Mouse (Mus musculus) liver, embryonic 15.5 days (tissue): ENCODE data around the gene Brox. TPM values are rescaled to one million over a fixed set of nuclear protein-coding genes. Genes with fewer than 3 reads are reported as not detected.
"Not testable (repeated sequence)": the region's sequence is repeated elsewhere in the genome, so short reads cannot be mapped to it uniquely, and the experiment has no call there.

Experiments used
- ATAC-seq: fragments of 200-750 bp; cut with Nextera tagmentation; 2 replicates; pipeline ENCODE4 v1.8.0; 2017; ENCODE audit warnings: moderate number of reproducible peaks, mild to moderate bottlenecking, moderate library complexity; ENCODE audit not compliant: insufficient read depth
- H3K27ac ChIP-seq: fragments of 300-500 bp; sonication (generic); replicated peaks from 2 replicates; pipeline ENCODE4 v1.5.1; 2015; ENCODE audit warnings: mild to moderate bottlenecking, inconsistent platforms
- H3K27me3 ChIP-seq: fragments of 300-500 bp; sonication (generic); 2 replicates; pipeline ENCODE4 v1.6.1; 2015; ENCODE audit warnings: mild to moderate bottlenecking, inconsistent platforms
- H3K36me3 ChIP-seq: fragments of 300-500 bp; sonication (generic); replicated peaks from 2 replicates; pipeline ENCODE4 v1.6.1; 2015; ENCODE audit warnings: moderate library complexity, mild to moderate bottlenecking, inconsistent platforms
- H3K4me1 ChIP-seq: fragments of 300-500 bp; sonication (generic); replicated peaks from 2 replicates; pipeline ENCODE4 v1.6.1; 2015; ENCODE audit warnings: inconsistent platforms
- H3K4me2 ChIP-seq: fragments of 300-500 bp; sonication (generic); 2 replicates; pipeline ENCODE4 v1.6.1; 2015; ENCODE audit warnings: moderate library complexity, mild to moderate bottlenecking, inconsistent platforms
- H3K4me3 ChIP-seq: fragments of 300-500 bp; sonication (generic); replicated peaks from 2 replicates; pipeline ENCODE4 v1.5.1; 2015; ENCODE audit warnings: mild to moderate bottlenecking, inconsistent platforms
- H3K9ac ChIP-seq: fragments of 300-500 bp; sonication (generic); 2 replicates; pipeline ENCODE4 v1.6.1; 2015; ENCODE audit warnings: moderate library complexity, mild to moderate bottlenecking, inconsistent platforms
- H3K9me3 ChIP-seq: fragments of 300-500 bp; sonication (generic); replicated peaks from 2 replicates; pipeline ENCODE4 v1.6.1; 2016; ENCODE audit warnings: inconsistent platforms
- WGBS: fragments of 180-500 bp; shearing (Covaris S2); methylation state at CpG from one replicate; pipeline ENCODE4 v1.1.7; 2015; ENCODE audit warnings: mixed read lengths; ENCODE audit not compliant: insufficient replicate concordance; 5-methylcytosine and 5-hydroxymethylcytosine counted together
- polyA plus RNA-seq: library from polyadenylated mRNA; unstranded; fragments of >200 nt; fragmentation: Nextera tagmentation; extraction: Ambion mirVana; gene quantifications from 2 replicates; pipeline ENCODE4 v1.2.1, GENCODE M21; 2015

Brox gene
- polyA plus RNA-seq, 1 experiment from 2014 or later: 18.5 TPM

DNA sequence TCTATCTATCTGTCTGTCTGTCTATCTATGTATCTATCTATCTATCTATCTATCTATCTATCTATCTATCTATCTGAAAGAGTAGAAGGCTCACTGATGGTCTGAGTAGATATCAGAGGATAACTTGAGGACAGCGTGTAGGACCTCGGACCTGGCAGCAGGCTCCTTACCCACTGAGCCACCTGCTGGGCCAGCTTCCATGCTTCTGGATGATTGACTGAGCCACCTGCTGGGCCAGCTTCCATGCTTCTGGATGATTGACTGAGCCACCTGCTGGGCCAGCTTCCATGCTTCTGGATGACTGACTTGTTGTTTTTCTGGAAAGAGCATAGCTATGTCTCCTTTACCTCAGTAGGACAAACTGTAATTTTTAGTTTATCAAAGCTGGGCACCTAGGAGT lies 12.5 kb upstream of the Brox start:
- not testable (repeated sequence) for H3K9me3 ChIP-seq, H3K9ac ChIP-seq

DNA sequence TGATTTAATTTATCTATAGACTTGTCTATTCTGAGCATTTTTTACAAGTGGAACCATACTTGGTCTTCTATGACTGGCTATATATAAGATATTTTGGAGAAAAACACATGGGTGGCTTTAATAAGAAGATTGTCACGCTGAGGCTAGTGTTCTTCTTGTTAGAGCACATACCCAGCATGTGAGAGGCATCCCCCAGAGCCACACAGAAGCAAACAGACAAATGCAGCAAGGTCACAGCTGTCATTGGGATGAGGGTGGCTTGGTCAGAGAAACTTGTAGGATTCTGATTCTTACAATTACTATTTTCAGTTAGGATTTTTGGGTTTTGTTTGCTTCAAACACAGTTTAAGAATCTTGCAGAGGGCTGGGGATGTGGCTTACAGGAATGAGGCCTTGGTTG lies 11.4 kb upstream of the Brox start:
- 73% methylated on average over 1 of the region's 1 CpGs for WGBS
- H3K27ac ChIP-seq: no peak overlapping the region

More for the DNA sequence above, 12.5 kb upstream of the Brox start:
- WGBS: 91% methylated on average over 2 of the region's 2 CpGs
- H3K36me3 ChIP-seq: peaks cover 47% of the 10 kb centered on the region
- not testable (repeated sequence) for ATAC-seq, H3K4me3 ChIP-seq, H3K4me1 ChIP-seq, H3K27ac ChIP-seq, H3K27me3 ChIP-seq, H3K4me2 ChIP-seq

DNA sequence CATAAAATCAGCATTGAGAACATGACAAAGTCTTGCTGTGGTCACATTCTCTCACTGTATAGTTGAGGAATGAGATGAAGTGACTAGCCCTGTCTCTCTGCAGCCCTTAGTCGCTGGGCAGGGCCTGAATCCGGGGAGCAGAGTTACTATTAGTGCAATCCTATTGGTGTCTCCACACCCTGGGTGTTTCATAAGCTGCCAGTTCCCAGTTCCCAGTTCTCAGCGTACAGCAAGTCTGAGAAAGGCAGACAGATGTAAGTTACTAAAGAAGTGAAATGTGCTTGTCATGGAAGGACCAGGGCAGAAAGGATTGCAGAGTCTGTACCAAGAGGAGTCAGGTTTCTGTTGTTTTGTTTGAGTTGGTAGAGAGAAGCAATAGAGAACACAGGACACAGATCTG lies 10.5 kb upstream of the Brox start:
- Histone ChIP-seq H3K27me3 (no peaks in the 10 kb centered on the region), H3K4me1 (no peaks in the 10 kb centered on the region), H3K4me2 (no peak overlapping the region), H3K36me3 (peaks cover 32% of the 10 kb centered on the region), H3K9me3 (no peaks in the 10 kb centered on the region), H3K27ac (no peak overlapping the region), H3K9ac (no peak overlapping the region), H3K4me3 (no peak overlapping the region)
- ATAC-seq: no peak
- WGBS: 72% methylated on average over 3 of the region's 3 CpGs

More for the DNA sequence above, 11.4 kb upstream of the Brox start:
- H3K4me3 ChIP-seq: no peak overlapping the region
- H3K36me3 ChIP-seq: peaks cover 38% of the 10 kb centered on the region
- H3K27me3 ChIP-seq: no peaks in the 10 kb centered on the region
- no peak overlapping the region for H3K4me2 ChIP-seq
- no peak overlapping the region for H3K9ac ChIP-seq
- H3K9me3 ChIP-seq: no peaks in the 10 kb centered on the region
- no peaks in the 10 kb centered on the region for H3K4me1 ChIP-seq
- no peak for ATAC-seq

DNA sequence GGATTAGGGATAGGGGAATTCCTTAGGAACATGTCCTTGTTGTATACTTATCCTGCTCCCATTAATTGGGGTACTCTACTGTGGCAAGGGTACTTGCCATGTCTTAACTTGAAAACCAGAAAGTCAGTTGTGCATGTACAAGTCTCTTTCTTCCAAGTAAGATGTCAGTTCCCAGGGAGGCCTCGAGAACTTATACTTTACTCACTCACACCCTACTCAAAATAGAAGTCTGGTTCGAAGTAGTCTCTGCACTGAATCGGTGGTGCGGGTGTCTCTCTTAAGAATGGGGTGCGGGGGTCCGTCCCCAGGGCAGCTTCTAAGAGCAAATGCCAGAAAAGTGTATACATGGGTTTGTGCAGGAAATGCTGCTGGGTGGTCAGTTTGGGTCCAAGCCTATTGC lies 2.1 kb upstream of the Brox start:
- H3K36me3 ChIP-seq: no peaks in the 10 kb centered on the region
- H3K9me3 ChIP-seq: no peaks in the 10 kb centered on the region
- H3K9ac ChIP-seq: no peak overlapping the region
- 75% methylated on average over 6 of the region's 6 CpGs for WGBS
- no peak overlapping the region for H3K27ac ChIP-seq
- H3K27me3 ChIP-seq: no peaks in the 10 kb centered on the region
- no peak overlapping the region for H3K4me2 ChIP-seq
- no peaks in the 10 kb centered on the region for H3K4me1 ChIP-seq
- H3K4me3 ChIP-seq: no peak overlapping the region
- no peak for ATAC-seq

DNA sequence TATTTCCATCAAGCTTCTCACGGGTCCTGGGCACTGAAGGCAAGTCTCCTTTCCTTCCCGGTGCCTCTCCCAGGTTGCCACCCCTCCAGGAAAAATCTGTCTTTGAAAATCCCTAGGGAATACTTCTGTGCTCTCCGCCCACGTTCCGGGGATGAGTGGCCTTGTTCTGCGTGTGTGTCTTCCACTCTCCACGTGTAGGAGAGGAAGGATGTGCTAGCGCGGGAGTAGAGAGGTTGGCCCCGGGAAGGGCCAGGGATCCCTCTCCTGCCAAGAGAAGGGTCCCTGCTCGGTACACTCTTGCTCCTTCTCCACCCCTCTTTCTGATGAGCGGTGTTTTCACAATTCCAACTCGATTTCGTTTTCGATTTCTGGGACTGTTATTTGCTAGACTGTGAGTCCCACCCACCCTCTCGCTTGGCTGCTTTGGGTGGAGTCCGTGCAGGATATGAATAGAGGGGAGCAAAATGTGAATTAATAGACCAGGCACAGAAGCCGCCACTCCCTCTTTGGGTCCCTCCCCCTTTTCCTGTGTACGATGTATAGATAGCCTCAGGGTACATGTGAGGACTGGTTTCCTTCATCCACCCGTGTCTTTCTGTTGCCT lies 919 bp upstream of the Brox start:
- Histone ChIP-seq H3K4me2 (peak overlapping the region; percentile 72), H3K36me3 (peaks cover 12% of the 10 kb centered on the region), H3K4me1 (no peaks in the 10 kb centered on the region), H3K4me3 (peak overlapping the region; percentile 65), H3K27ac (peak overlapping the region; percentile 82), H3K27me3 (no peaks in the 10 kb centered on the region), H3K9ac (peak overlapping the region; percentile 56), H3K9me3 (no peaks in the 10 kb centered on the region)
- WGBS: under 1% methylated on average over 20 of the region's 20 CpGs
- ATAC-seq: peak; percentile 33

DNA sequence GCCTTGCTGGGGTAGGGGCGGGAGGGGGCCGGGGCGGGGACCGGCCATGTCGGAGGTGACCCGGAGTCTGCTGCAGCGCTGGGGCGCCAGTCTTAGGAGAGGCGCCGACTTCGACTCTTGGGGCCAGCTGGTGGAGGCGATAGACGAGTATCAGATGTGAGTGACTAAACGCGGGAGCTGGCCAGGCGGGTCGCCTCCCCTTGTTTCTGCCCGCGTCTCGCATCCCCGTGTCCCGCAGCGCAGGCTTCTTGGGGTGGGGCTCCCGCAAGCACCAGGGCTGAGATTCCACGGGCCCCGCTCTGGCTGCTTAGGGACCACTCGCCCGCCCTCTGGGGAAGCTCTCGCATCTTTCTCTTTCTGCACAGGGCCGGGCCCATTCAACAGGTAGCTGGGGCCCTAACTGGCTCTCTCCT lies 410 bp upstream of the Brox start:
- ATAC-seq: peak; percentile 70
- H3K27me3 ChIP-seq: no peaks in the 10 kb centered on the region
- H3K4me3 ChIP-seq: peak overlapping the region; percentile 65
- H3K36me3 ChIP-seq: peaks cover 16% of the 10 kb centered on the region
- H3K4me1 ChIP-seq: no peaks in the 10 kb centered on the region
- H3K27ac ChIP-seq: peak overlapping the region; percentile 82
- H3K9ac ChIP-seq: peak overlapping the region; percentile 56
- WGBS: 1% methylated on average over 30 of the region's 30 CpGs
- peak overlapping the region; percentile 72 for H3K4me2 ChIP-seq
- H3K9me3 ChIP-seq: no peaks in the 10 kb centered on the region

DNA sequence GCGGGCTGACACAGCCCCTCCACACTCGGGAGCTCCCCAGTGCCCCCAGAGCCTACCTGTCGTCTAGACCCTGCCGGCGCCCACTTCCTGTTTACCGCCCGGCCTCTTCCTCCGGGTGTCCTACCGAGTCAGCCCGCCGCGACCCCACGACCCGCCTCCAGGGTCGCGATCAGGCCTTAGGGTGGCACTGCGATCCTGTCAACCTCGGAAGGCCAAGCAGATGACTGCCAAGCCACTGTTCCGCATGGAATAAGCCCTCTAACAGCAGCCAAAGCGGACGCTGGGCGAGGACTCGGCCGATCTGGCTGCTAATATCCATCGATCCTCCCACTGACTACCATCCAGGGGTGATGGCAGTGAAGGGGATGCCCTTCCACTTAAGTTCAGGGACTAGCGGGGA lies 604 bp downstream of the Brox start, which contains the start of gene Aida:
Gene Aida (plus strand): TSS at position 126 of the 400 bp plus-strand sequence.
- Histone ChIP-seq H3K27ac (peak within 1 kb of the TSS; percentile 82), H3K4me1 (no peaks in the 10 kb centered on the region), H3K27me3 (no peaks in the 10 kb centered on the region), H3K36me3 (peaks cover 25% of the 10 kb centered on the region), H3K4me3 (peak within 1 kb of the TSS; percentile 65), H3K9me3 (no peaks in the 10 kb centered on the region), H3K9ac (peak within 1 kb of the TSS; percentile 68), H3K4me2 (peak within 1 kb of the TSS; percentile 72)
- WGBS: under 1% methylated on average over 26 of the region's 26 CpGs
- ATAC-seq: peak; percentile 13

DNA sequence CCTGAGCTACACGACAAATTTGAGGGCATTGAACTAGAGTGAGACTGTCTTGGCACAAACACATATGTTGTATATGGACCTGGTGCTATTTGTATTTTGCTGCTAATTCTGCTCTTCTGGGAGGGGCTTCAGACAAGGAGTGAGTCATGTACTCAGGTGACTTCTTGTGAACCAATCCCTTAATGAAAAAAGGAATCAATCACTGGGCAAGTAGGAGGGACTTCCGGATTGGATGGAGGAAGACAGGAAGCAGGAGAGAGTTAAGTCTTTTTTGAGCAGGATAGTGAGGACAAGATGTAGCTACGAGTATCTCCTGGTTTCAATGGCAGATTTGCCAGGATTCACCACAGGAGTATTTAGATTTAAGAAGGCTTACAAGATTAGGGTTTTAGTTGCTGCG lies 7.5 kb downstream of the Brox start:
- 88% methylated on average over 4 of the region's 4 CpGs for WGBS
- H3K4me3 ChIP-seq: no peak overlapping the region
- no peak for ATAC-seq
- H3K9ac ChIP-seq: no peak overlapping the region
- peaks cover 90% of the 10 kb centered on the region for H3K36me3 ChIP-seq
- H3K27me3 ChIP-seq: no peaks in the 10 kb centered on the region
- H3K4me2 ChIP-seq: no peak overlapping the region
- no peaks in the 10 kb centered on the region for H3K9me3 ChIP-seq
- H3K27ac ChIP-seq: no peak overlapping the region
- H3K4me1 ChIP-seq: no peaks in the 10 kb centered on the region

DNA sequence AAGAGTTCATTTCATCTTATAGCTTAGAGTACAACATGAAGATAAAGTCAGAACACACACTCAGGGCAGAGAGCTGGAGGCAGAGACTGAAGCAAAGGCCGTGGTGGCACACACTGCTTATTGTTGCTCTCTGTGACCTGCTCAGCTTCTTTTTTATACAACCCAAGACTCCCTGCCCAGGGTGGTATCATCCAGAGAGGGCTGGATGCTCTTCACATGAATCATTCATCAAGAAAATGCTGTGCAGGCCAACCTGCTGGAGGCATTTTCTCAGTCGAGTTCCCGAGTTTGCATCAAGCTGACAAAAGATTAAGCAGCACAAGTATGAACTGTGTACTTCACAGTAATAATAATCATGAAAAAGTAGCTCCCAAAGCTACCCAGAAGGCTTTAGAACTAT lies 8.7 kb downstream of the Brox start:
- no peak for ATAC-seq
- Histone ChIP-seq H3K4me1 (no peaks in the 10 kb centered on the region), H3K27ac (no peak overlapping the region), H3K9me3 (no peaks in the 10 kb centered on the region), H3K9ac (no peak overlapping the region), H3K4me3 (no peak overlapping the region), H3K36me3 (peaks cover 92% of the 10 kb centered on the region), H3K4me2 (no peak overlapping the region), H3K27me3 (no peaks in the 10 kb centered on the region)
- WGBS: 78% methylated on average over 3 of the region's 3 CpGs

DNA sequence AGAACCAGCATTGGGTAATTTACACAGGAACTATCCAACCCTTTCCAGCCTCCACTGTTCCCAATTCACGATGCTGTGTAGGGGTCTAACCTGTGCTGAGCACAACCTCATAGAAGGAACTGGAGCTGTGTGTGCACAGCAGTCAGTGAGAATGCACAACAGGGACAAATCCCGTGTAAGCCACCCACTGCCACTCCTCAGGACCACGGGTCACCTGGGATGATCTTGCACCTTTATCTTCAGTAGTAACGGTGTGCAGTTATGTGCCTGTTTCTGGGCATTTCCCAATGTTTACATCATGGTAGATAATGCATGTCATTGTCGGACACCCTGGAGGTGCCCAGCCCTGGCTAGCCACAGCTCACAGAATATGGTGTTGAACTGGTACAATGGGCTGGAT lies 21.3 kb downstream of the Brox start:
- no peak overlapping the region for H3K4me2 ChIP-seq
- H3K9ac ChIP-seq: no peak overlapping the region
- H3K4me1 ChIP-seq: no peaks in the 10 kb centered on the region
- H3K4me3 ChIP-seq: no peak overlapping the region
- H3K9me3 ChIP-seq: no peaks in the 10 kb centered on the region
- 71% methylated on average over 5 of the region's 5 CpGs for WGBS
- H3K27ac ChIP-seq: no peak overlapping the region
- no peak for ATAC-seq
- H3K36me3 ChIP-seq: peaks cover 34% of the 10 kb centered on the region
- no peaks in the 10 kb centered on the region for H3K27me3 ChIP-seq

DNA sequence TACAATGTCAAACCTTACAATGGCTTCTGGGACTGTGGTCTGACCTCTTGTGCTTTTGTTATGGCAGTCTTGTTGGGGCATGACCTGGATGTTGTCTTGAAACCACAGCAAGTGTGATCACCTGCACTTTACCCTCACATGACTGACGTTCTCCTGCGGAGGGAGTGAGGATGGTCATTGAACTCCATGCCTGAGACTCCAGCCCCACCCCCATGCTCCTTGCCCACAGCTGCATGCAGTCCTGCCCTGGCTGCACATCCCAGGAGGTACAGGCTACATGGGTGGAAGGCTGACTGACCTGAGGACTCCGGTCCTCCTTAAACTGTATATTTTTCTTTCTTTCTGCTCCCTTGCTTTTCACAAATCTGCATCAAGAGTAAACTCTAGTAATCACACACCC lies 22.7 kb downstream of the Brox start:
- H3K36me3 ChIP-seq: peaks cover 22% of the 10 kb centered on the region
- 58% methylated on average over 3 of the region's 3 CpGs for WGBS

More for the DNA sequence above, 22.7 kb downstream of the Brox start:
- H3K4me2 ChIP-seq: no peak overlapping the region
- H3K27me3 ChIP-seq: no peaks in the 10 kb centered on the region
- H3K4me3 ChIP-seq: no peak overlapping the region
- no peak for ATAC-seq
- no peaks in the 10 kb centered on the region for H3K4me1 ChIP-seq
- H3K9me3 ChIP-seq: no peaks in the 10 kb centered on the region
- no peak overlapping the region for H3K9ac ChIP-seq
- H3K27ac ChIP-seq: no peak overlapping the region
